Mouse (Mus musculus) cerebral cortex, adult 2 months (tissue): ENCODE results near the gene Ces1f.

ENCODE experiments used
- WGBS: fragments of 180-500 bp; shearing (Covaris S2); methylation state at CpG from one replicate; pipeline ENCODE4 v1.1.7; 2018; 5-methylcytosine and 5-hydroxymethylcytosine counted together

The Ces1f gene

DNA sequence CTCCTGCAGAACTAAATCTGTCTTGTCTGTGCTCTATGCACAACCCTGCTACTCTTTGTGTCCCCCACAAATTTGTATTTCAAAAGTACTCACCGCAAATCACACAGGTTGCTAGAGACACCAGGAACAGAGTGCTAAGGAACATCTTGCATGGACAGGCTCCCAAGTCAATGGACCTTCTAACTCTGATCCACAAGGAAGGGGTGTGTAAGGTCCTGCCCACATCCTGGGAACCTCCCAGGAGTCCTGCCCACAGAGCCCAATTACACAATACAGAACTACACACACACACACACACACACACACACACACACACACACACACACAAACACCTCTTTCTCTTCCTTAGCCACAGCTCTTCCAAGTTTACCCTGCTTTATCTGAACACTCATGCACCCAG is at the start of gene Ces1f:
TSS of gene Ces1f (minus strand) at position 192 of the 400 bp plus-strand sequence.
- WGBS = 95% methylated on average over 1 of the region's 1 CpGs

- WGBS = 94% methylated on average over 2 of the region's 2 CpGs
Measured at GRCm38 (mm10) chr8:93325123-93325522, 45.6 kb upstream of the Ces1f start.

GRCm38 (mm10) chr8:93317031-93317430 is 37.5 kb upstream of the Ces1f start:
- 66% methylated on average over 2 of the region's 2 CpGs for WGBS

GRCm38 (mm10) chr8:93315557-93315956 is 36.0 kb upstream of the Ces1f start:
- 62% methylated on average over 2 of the region's 2 CpGs for WGBS

DNA sequence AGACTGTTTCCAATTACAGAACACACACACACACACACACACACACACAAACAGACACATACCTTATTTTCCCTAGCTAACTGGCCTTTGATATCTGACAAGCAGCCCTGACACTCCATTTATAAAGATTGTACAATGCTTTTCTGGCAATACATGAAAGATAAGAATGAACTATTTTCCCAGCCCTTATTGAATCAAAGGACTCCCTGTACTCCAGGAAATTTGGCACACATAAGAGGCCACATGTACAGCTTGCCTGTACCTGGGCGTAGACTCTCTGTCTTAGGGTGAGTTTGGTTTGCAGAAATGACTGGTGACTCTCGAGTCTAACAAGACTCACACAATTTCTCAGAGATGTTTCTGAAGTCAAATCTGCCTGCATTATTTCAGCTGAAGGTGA is 4.3 kb upstream of the Ces1f start:
- WGBS = 81% methylated on average over 2 of the region's 2 CpGs

DNA sequence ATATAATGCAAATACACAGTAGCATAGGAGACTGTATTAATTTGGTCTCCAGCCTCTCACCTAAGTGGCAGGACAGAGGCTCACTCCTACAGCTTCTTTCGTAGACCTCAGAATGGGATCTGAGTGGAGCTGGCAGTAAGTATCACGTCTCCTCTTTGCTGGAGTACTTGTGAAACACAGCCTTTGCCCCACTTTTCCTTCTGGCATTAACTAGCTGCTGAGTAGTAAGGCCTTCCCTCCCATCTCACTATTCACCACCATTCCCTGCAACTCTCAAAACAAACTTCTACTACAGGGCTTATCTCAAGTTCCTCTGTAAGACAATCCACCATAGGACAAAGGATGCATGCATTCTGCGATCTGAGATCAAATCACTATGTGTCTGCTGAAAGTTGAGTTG is 2.8 kb upstream of the Ces1f start:
- WGBS = 73% methylated on average over 3 of the region's 3 CpGs

DNA sequence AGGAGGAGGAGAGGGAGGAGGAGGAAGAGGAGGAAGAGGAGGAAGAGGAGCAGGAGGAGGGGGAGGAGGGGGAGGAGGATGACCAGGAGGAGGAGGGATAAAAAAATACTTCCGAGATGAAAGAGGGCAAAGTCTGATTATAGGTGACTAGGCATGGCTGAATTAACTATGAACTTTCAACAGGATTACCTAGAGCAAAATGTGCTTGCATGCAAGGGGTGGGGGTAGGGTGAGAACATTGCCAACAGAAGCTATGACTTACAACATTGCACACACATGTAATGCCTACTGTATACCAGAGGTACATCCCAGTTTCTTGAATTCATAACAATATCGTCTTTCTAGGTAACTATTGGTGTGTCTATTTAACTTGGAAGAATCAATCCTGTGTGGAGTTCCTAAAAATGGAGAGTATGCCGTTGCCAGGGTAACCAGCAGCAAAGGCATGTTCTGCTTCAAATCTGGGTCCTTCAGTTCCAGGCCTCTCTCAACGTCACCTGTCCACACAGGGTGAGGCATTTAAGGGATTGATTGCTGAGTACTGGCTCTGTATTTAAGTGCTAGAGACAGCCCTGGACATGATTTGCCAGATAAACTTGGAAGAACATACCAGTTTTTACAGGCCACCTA is 1.3 kb downstream of the Ces1f start:
- WGBS = 50% methylated on average over 4 of the region's 4 CpGs

GRCm38 (mm10) chr8:93274609-93275008 is 4.9 kb downstream of the Ces1f start:
- 91% methylated on average over 4 of the region's 4 CpGs for WGBS

DNA sequence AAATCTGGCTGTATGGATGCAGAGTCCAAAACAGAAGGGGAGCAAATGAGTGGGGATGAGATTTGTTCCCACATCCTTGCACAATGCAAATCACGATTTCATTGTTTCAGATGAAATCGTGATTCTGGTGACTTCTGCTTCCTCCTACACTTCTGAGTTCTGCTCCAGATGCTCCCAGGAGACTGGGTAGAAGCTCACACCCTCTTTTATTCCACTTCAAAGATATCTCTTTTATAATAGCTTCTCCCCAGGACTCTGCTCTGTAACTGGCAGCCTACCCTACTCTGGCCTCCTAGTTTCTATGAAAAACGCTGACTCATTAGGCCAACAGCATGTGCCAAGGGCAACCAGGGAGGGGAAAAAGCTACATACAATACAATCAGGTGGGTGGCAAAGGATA is 6.2 kb downstream of the Ces1f start:
- WGBS = 52% methylated on average over 3 of the region's 3 CpGs

DNA sequence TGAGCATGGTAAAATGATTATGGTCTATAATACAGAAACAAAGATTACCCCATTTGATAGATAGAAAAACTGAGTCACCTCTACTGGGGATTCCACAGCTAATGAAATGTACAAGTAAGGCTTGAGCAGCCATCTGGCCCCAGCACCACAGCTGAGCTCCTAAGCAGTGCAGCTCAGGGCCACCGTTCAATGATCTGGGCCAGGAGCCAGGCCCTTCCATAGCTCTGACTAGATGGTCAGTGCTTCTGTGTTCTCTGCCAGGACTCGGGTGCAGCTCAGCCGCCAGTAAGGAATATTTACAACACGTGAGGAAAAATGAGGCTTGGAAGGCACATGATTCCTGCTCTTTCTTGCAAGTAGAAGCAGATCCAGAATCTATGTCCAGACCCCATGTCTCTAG is 6.9 kb downstream of the Ces1f start:
- WGBS = 42% methylated on average over 4 of the region's 4 CpGs

- WGBS = 69% methylated on average over 2 of the region's 2 CpGs
Measured at GRCm38 (mm10) chr8:93261436-93261835, 18.1 kb downstream of the Ces1f start.

DNA sequence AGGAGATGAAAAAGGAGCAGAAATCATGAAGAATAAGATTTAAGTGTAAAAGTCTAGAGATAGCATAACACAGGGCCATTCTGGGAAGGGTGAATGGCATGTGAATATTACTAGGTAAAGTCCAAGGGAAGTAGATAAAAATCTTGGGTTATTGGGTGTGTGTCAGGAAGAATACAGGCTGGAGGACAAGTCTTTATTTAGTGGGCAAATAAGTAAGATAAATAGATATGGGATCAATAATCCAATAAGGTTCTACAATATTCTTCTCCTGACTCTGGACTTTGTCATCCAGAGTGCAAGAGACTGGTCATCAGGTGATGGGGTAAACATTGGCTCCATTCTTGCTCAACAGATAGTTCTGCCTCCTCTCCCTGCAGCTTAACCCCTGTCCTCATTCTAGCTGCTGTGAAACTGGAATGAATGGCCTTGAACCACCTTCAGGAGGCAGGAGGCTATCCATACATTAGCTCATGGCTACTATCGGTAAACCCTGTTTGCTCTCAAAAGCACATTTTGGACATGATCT is 27.1 kb downstream of the Ces1f start:
- 100% methylated on average over 1 of the region's 1 CpGs for WGBS

GRCm38 (mm10) chr8:93246057-93246456 is 33.5 kb downstream of the Ces1f start:
- WGBS = 85% methylated on average over 2 of the region's 2 CpGs

DNA sequence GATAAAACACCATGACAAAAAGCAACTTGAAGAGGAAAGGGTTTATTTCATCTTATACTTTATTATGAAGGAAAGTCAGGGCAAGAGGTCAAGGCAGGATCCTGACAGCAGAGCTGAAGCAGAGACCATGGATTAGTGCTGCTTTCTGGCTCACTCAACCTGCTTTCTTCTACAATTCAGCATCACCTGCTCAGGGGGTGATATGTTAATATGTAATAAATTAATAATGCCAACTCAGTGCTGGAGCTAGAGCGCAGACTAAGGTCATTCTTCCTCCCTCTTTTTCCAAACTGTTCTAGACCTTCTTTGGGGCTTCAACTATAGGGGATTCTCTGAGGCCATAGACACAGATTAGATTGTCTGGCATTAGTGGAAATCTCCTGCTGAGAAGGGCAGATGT is 43.9 kb downstream of the Ces1f start:
- WGBS = 97% methylated on average over 1 of the region's 1 CpGs

GRCm38 (mm10) chr8:93234706-93235105 is 44.8 kb downstream of the Ces1f start:
- 92% methylated on average over 1 of the region's 1 CpGs for WGBS

- WGBS = 89% methylated on average over 6 of the region's 6 CpGs
Measured at GRCm38 (mm10) chr8:93234068-93234467, 45.5 kb downstream of the Ces1f start.

DNA sequence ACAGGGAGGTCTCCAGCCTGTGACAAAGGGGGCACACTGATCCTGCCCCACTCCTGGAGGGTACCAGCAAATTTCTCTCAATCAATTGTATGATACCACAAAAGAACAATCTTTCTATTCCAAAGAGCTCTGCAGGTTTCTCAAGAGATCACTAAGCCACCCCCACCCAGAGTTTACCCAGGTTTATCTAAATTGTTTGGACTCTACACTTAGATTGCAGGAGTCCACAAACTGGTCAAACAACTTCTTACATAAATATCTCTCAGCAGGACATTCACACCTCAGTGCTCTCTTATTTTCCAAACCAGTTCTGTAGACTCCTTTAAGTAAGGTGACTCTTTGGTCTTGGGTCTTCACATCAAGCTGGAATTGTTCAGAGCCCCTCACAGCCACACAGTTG is 50.1 kb downstream of the Ces1f start, which contains the start of gene Ces1e:
TSS of gene Ces1e (minus strand) at position 174 of the 400 bp plus-strand sequence.

GRCm38 (mm10) chr8:93228673-93229370 is 50.7 kb downstream of the Ces1f start:
- 75% methylated on average over 11 of the region's 11 CpGs for WGBS

DNA sequence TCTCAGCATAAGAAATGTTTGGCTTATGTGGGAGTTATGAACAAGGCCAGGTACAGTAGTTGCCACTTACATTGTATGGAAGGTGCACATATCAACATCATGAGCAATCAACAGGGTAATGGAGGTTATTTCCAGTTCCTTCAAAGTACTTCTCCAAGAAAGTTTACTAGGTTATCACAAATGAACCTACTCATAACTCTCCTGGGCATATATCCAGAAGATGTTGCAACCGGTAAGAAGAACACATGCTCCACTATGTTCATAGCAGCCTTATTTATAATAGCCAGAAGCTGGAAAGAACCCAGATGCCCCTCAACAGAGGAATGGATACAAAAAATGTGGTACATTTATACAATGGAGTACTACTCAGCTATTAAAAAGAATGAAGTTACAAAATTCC is 53.1 kb downstream of the Ces1f start:
- 84% methylated on average over 1 of the region's 1 CpGs for WGBS

DNA sequence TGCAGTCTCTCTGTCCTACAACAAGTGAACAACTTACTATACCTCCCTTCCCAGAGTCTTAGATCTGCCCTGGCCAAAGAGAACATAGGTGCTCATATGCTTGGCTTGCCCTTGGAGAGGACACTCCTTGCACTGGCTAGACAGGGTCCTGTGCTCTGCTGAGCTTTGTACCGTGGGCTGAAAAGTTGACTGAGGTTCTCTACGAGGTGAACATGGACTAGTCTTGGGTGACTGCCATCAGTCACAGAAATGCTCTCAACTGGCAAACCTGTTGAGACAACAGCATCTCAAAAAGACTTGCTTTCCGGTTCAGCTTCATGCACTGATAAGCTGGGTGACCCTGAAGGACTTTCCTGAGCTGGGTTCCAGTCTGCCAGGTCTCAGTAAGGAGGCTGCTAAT is 57.7 kb downstream of the Ces1f start:
- 79% methylated on average over 3 of the region's 3 CpGs for WGBS

DNA sequence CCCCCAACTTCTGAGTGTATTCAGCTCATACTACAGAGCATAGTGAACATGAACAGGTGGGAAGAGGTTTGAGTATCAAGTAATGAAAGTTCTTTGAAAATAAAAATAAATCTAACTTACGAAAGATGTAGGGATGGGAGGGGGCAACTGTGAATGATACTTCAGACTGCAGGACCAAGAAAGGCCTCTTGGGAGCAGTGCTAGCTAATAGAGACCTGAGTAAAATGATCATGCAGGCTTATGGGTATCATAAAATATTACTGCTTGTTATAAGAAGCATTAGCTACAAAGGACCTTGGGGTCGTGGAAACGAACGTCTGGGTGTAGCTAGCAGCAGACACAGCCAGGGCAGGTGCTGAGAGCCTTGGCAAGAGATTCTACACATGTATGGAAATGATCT is 61.7 kb downstream of the Ces1f start:
- 72% methylated on average over 4 of the region's 4 CpGs for WGBS

- whole genome bisulfite sequencing = 82% methylated on average over 1 of the region's 1 CpGs
Measured at GRCm38 (mm10) chr8:93217375-93217774, 62.2 kb downstream of the Ces1f start.
